Mouse (Mus musculus): ENCODE results near the gene Dock4.

DNA sequence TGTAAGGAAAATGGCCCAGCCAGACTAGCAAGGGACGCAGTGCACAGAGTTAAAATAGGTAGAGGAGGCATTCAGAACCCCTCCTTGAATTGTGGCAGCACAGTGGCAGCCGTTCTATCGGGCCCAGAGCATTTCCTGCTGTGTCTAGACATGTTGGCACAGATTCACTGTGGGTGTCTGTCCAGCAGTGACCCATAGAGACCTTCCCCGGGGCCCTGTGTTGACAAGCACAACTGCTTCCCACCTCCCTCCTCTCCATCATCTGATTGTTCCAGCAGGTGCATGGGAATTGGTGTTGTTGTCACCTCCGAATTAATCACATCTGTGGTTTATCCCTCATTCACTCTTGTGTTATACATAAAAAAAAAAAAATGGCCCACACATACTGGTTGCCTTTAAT, 210.7 kb downstream of the Dock4 start:
- no peak for TF ChIP-seq POLR2A (IDR thresholded peaks at IDR 0.05; ENCODE audit: insufficient read depth, low read length)
- no peak for TF ChIP-seq CTCF (IDR thresholded peaks at IDR 0.05; ENCODE audit: low read depth, low read length)
